Mouse (Mus musculus) forebrain, embryonic 15.5 days (tissue): ENCODE measurements around the gene Lsm11. TPM values are rescaled to one million over a fixed set of nuclear protein-coding genes. Genes with fewer than 3 reads are reported as not detected.

Experiments
- ATAC-seq: fragments of 200-750 bp; cut with Nextera tagmentation; replicated peaks from 2 replicates; pipeline ENCODE4 v1.8.0; 2017; ENCODE audit warnings: mild to moderate bottlenecking, moderate TSS enrichment, moderate library complexity
- H3K27ac ChIP-seq: fragments of 300-500 bp; sonication (generic); replicated peaks from 2 replicates; pipeline ENCODE4 v1.5.1; 2015; ENCODE audit warnings: mild to moderate bottlenecking, inconsistent platforms
- H3K27me3 ChIP-seq: fragments of 300-500 bp; sonication (generic); 2 replicates; pipeline ENCODE4 v1.6.1; 2015; ENCODE audit warnings: inconsistent platforms
- H3K36me3 ChIP-seq: fragments of 300-500 bp; sonication (generic); 2 replicates; pipeline ENCODE4 v1.6.1; 2015; ENCODE audit warnings: mild to moderate bottlenecking, inconsistent platforms
- H3K4me1 ChIP-seq: fragments of 300-500 bp; sonication (generic); 2 replicates; pipeline ENCODE4 v1.6.1; 2015; ENCODE audit warnings: inconsistent platforms
- H3K4me2 ChIP-seq: fragments of 300-500 bp; sonication (generic); replicated peaks from 2 replicates; pipeline ENCODE4 v1.6.1; 2015; ENCODE audit warnings: mild to moderate bottlenecking, inconsistent platforms
- H3K4me3 ChIP-seq: fragments of 300-500 bp; sonication (generic); 2 replicates; pipeline ENCODE4 v1.5.1; 2015; ENCODE audit warnings: mild to moderate bottlenecking, inconsistent platforms
- H3K9ac ChIP-seq: fragments of 300-500 bp; sonication (generic); replicated peaks from 2 replicates; pipeline ENCODE4 v1.6.1; 2015; ENCODE audit warnings: mild to moderate bottlenecking, inconsistent platforms
- H3K9me3 ChIP-seq: fragments of 300-500 bp; sonication (generic); 2 replicates; pipeline ENCODE4 v1.6.1; 2016; ENCODE audit warnings: inconsistent platforms
- WGBS: fragments of 180-500 bp; shearing (Covaris S2); methylation state at CpG from one replicate; pipeline ENCODE4 v1.1.7; 2015; ENCODE audit warnings: mixed read lengths; 5-methylcytosine and 5-hydroxymethylcytosine counted together
- polyA plus RNA-seq: library from polyadenylated mRNA; unstranded; fragments of >200 nt; fragmentation: Nextera tagmentation; extraction: Ambion mirVana; gene quantifications from 2 replicates; pipeline ENCODE4 v1.2.1, GENCODE M21; 2015

Gene Lsm11
- polyA plus RNA-seq, 1 experiment from 2014 or later = 13.3 TPM

DNA sequence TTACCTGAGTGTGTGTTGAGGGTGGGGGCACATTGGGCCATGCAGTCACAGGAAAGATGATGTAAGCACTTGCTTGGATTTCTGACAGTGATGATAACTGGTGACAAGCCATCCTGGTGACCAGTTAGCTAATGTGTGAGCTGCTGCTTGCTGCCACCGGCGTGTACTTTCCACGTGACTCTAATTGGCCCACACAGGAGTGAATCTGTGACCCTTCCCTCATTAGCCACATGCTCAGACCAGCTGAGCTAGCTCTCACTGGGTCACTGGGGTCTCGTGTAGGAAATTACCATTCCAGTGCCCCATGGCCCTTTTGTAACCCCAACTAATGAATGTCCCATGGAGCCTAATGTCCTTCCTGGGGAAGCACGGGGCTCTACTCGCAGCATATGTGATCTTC, 19.3 kb downstream of the Lsm11 start:
- no peaks in the 10 kb centered on the region for H3K9me3 ChIP-seq
- H3K4me1 ChIP-seq = peaks cover 7% of the 10 kb centered on the region
- no peak overlapping the region for H3K4me2 ChIP-seq
- no peaks in the 10 kb centered on the region for H3K27me3 ChIP-seq
- no peak overlapping the region for H3K4me3 ChIP-seq
- H3K36me3 ChIP-seq = no peaks in the 10 kb centered on the region
- no peak for ATAC-seq
- 44% methylated on average over 6 of the region's 6 CpGs for WGBS
- no peak overlapping the region for H3K9ac ChIP-seq
- H3K27ac ChIP-seq = no peak overlapping the region

GRCm38 (mm10) chr11:45921480-45921898, 23.2 kb downstream of the Lsm11 start:
- H3K4me3 ChIP-seq = no peak overlapping the region
- H3K27me3 ChIP-seq = no peaks in the 10 kb centered on the region
- H3K9ac ChIP-seq = 0 out of 2 replicates have a peak overlapping the region, but pooled peaks have one; percentile 13
- no peak overlapping the region for H3K27ac ChIP-seq
- no peaks in the 10 kb centered on the region for H3K9me3 ChIP-seq
- no peaks in the 10 kb centered on the region for H3K36me3 ChIP-seq
- 6% methylated on average over 10 of the region's 10 CpGs for WGBS
- H3K4me2 ChIP-seq = peak overlapping the region; percentile 28
- ATAC-seq = 0 out of 2 replicates have a peak, but pooled peaks have one; percentile 21
- peaks cover 7% of the 10 kb centered on the region for H3K4me1 ChIP-seq

DNA sequence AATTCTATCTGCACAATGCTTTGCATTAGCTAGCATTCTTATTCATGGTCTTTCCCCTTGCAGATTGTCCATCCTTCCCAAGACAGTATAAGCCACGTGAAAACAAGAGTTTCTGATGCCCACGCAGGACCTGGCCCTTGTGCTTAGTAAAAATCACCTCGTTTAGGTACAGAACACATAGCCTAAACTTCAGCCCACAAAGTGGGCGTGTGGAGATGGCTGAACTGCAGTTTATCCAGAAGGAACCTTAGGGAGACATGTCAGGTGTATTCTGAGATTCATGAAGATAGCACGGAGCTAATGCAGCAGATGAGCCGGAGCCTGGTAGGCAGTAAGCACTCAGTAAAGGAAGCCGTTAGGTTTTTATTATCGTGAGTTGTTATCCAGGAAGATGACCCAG, 23.7 kb downstream of the Lsm11 start:
- Histone ChIP-seq H3K9ac (0 out of 2 replicates have a peak overlapping the region, but pooled peaks have one; percentile 13), H3K27me3 (no peaks in the 10 kb centered on the region), H3K4me2 (peak overlapping the region; percentile 28), H3K4me1 (peaks cover 7% of the 10 kb centered on the region), H3K4me3 (no peak overlapping the region), H3K36me3 (no peaks in the 10 kb centered on the region), H3K9me3 (no peaks in the 10 kb centered on the region), H3K27ac (no peak overlapping the region)
- WGBS = 44% methylated on average over 8 of the region's 8 CpGs
- ATAC-seq = no peak

- Histone ChIP-seq H3K9ac (no peak overlapping the region), H3K4me1 (peaks cover 7% of the 10 kb centered on the region), H3K9me3 (no peaks in the 10 kb centered on the region), H3K27ac (no peak overlapping the region), H3K4me3 (no peak overlapping the region), H3K27me3 (no peaks in the 10 kb centered on the region), H3K36me3 (no peaks in the 10 kb centered on the region), H3K4me2 (no peak overlapping the region)
- WGBS = 85% methylated on average over 4 of the region's 4 CpGs
- no peak for ATAC-seq
These were observed 25.9 kb downstream of the Lsm11 start for GRCm38 (mm10) chr11:45918836-45919235.

- H3K4me1 ChIP-seq = peaks cover 7% of the 10 kb centered on the region
- no peaks in the 10 kb centered on the region for H3K36me3 ChIP-seq
- ATAC-seq = no peak
- no peak overlapping the region for H3K27ac ChIP-seq
- WGBS = 94% methylated on average over 6 of the region's 6 CpGs
- no peaks in the 10 kb centered on the region for H3K27me3 ChIP-seq
- no peak overlapping the region for H3K4me2 ChIP-seq
- H3K9ac ChIP-seq = no peak overlapping the region
- H3K4me3 ChIP-seq = no peak overlapping the region
- no peaks in the 10 kb centered on the region for H3K9me3 ChIP-seq
These were observed 26.7 kb downstream of the Lsm11 start for GRCm38 (mm10) chr11:45918018-45918417.

DNA sequence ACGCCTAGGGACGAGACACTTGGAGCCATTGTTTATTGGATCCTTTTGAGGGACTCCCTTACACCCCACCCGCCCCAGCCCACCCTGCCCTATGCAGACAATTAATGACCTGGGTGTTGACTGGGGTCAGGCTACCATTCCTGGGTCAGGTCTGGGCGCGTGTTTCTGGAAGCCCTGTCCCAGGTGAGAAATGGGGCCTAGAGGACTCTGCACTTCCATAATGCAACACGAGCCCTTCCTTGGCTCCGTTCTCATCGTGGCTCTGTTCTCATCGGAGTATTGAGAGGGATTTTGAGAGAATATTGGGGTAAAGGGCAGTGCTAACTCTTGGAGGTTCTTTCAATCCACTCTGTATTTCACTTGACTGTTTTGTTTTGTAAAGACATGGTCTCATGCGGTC, 28.5 kb downstream of the Lsm11 start:
- H3K36me3 ChIP-seq = no peaks in the 10 kb centered on the region; the same call in 1 of the 2 replicates
- H3K27ac ChIP-seq = no peak overlapping the region
- H3K4me1 ChIP-seq = peaks cover under 1% of the 10 kb centered on the region
- no peak for ATAC-seq
- no peaks in the 10 kb centered on the region for H3K27me3 ChIP-seq
- no peak overlapping the region for H3K4me3 ChIP-seq
- H3K4me2 ChIP-seq = no peak overlapping the region
- H3K9me3 ChIP-seq = no peaks in the 10 kb centered on the region
- no peak overlapping the region for H3K9ac ChIP-seq
- WGBS = 92% methylated on average over 10 of the region's 10 CpGs

- no peak overlapping the region for H3K4me3 ChIP-seq
- H3K27me3 ChIP-seq = no peaks in the 10 kb centered on the region
- peak; percentile 41; the same call in 1 of the 2 replicates for ATAC-seq
- no peak overlapping the region for H3K27ac ChIP-seq
- H3K4me1 ChIP-seq = peaks cover 5% of the 10 kb centered on the region
- peaks cover 30% of the 10 kb centered on the region for H3K36me3 ChIP-seq
- no peaks in the 10 kb centered on the region for H3K9me3 ChIP-seq
- no peak overlapping the region for H3K9ac ChIP-seq
- WGBS = 19% methylated on average over 5 of the region's 5 CpGs
- H3K4me2 ChIP-seq = no peak overlapping the region
These were observed 34.0 kb downstream of the Lsm11 start for GRCm38 (mm10) chr11:45910701-45911100.

DNA sequence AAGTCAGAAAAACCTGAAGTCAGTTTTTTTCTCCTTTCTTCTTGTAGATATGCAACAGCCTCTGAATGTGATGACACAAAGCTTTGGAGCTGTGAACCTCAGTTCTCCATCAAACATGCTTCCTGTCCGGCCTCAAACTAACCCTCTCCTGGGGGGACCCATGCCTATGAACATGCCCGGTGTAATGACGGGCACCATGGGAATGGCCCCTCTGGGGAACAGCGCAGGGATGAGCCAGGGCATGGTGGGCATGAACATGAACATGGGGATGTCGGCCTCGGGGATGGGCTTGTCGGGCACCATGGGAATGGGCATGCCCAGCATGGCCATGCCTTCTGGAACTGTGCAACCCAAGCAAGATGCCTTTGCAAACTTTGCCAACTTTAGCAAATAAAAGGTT, 35.8 kb downstream of the Lsm11 start:
- H3K4me3 ChIP-seq = no peak overlapping the region
- H3K9ac ChIP-seq = no peak overlapping the region
- no peak overlapping the region for H3K4me2 ChIP-seq
- ATAC-seq = no peak
- H3K9me3 ChIP-seq = no peaks in the 10 kb centered on the region
- H3K4me1 ChIP-seq = peaks cover 5% of the 10 kb centered on the region
- no peaks in the 10 kb centered on the region for H3K27me3 ChIP-seq
- H3K36me3 ChIP-seq = peaks cover 33% of the 10 kb centered on the region
- no peak overlapping the region for H3K27ac ChIP-seq
- 93% methylated on average over 7 of the region's 7 CpGs for WGBS

GRCm38 (mm10) chr11:45908070-45908469, 36.7 kb downstream of the Lsm11 start:
- Histone ChIP-seq H3K27me3 (no peaks in the 10 kb centered on the region), H3K9ac (no peak overlapping the region), H3K4me2 (no peak overlapping the region), H3K4me3 (no peak overlapping the region), H3K4me1 (peaks cover 5% of the 10 kb centered on the region), H3K36me3 (peaks cover 42% of the 10 kb centered on the region), H3K9me3 (no peaks in the 10 kb centered on the region), H3K27ac (no peak overlapping the region)
- no peak for ATAC-seq
- WGBS = 94% methylated on average over 7 of the region's 7 CpGs

DNA sequence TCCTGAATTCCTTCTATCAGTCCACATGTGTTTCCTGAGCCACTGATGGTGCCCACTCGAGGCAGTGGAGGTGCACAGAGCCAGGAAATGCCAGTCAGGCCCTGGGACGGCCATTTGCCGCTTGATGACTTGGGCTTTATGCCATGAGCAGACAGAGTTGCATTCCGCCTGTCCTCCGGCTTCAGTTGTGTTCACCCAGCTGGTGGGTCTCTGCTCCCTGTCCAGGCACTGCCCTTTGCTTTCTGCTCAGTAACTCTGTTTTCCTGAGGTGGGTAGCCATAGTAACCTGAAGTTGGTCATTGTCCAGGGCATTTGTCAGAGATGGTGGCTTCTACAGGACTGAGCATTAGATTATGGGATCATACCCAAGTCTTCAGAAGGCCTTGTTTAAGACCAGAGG, 37.4 kb downstream of the Lsm11 start:
- Histone ChIP-seq H3K9me3 (no peaks in the 10 kb centered on the region), H3K9ac (no peak overlapping the region), H3K4me2 (no peak overlapping the region), H3K27me3 (no peaks in the 10 kb centered on the region), H3K4me1 (peaks cover 5% of the 10 kb centered on the region), H3K27ac (no peak overlapping the region), H3K36me3 (peaks cover 45% of the 10 kb centered on the region), H3K4me3 (no peak overlapping the region)
- WGBS = 78% methylated on average over 5 of the region's 5 CpGs
- ATAC-seq = no peak

DNA sequence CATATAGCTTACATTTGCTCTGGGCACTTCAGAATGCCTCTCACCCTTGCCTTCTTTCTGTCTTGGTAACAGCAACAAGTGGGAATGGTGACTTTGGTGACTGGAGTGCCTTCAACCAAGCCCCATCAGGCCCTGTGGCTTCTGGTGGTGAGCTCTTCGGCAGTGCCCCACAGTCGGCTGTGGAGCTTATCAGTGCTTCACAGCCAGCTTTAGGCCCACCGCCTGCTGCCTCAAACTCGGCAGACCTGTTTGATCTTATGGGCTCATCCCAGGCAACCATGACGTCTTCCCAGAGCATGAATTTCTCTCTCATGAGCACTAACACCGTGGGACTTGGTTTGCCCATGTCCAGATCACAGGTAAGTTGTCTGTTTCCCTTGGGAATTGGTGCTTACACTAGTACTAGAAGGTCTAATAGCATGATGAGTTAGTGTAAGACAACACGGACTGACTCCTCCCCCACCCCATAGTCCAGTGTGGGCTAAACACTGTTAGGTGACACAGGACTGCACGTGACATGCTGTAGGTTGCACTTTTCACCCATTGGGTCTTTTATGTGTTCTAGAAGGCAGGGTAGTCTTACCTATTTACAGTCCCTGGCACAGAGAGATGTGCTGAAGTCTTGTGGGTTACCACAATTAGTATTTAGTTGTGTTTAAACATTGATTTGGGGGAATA, 38.5 kb downstream of the Lsm11 start:
- Histone ChIP-seq H3K27ac (no peak overlapping the region), H3K4me2 (no peak overlapping the region), H3K36me3 (peaks cover 45% of the 10 kb centered on the region), H3K9ac (no peak overlapping the region), H3K4me3 (no peak overlapping the region), H3K9me3 (no peaks in the 10 kb centered on the region), H3K4me1 (peaks cover 5% of the 10 kb centered on the region), H3K27me3 (no peaks in the 10 kb centered on the region)
- no peak for ATAC-seq
- 94% methylated on average over 8 of the region's 8 CpGs for WGBS

DNA sequence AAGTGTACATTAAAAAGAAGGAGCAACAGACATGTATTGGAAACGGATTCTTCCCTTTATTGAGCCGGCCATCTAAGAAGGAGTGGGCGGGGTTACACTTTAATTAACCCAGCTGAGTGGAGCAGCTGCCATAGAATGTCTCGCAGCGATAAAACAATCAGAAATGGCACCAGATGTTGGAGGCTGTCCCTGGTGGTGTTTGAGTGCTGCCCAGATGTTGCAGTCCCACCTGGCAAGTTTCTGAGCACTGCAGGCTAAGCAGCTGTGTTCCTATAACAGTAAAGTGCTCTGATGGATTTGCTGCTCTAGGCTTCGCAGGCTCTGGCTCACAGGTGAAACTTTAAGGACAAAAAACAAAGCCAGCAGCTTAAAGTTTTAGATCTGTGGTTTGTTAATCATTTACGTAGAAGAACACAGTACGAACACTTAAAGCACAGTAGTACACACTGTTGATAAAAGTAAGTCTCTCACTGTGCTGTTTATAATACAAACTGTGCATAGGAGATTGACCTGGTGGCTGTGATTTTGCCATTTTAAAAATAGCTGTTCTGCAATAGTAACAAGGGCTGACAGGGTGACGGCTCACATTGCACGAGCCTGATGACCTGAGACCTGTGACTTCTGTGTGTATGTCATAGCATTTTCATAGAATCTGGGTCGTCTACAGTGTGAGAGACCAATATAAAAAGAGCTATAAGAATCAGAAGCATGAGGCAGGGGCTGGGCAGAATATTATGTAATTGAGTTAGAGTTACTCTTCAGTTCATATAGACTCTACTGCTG, 44.3 kb downstream of the Lsm11 start:
- H3K36me3 ChIP-seq = peaks cover 21% of the 10 kb centered on the region
- no peak overlapping the region for H3K9ac ChIP-seq
- H3K4me1 ChIP-seq = no peaks in the 10 kb centered on the region
- WGBS = 62% methylated on average over 11 of the region's 11 CpGs
- no peak overlapping the region for H3K4me3 ChIP-seq
- H3K9me3 ChIP-seq = no peaks in the 10 kb centered on the region
- no peak overlapping the region for H3K27ac ChIP-seq
- no peaks in the 10 kb centered on the region for H3K27me3 ChIP-seq
- H3K4me2 ChIP-seq = no peak overlapping the region
- ATAC-seq = no peak
